Mouse (Mus musculus) midbrain, embryonic 14.5 days (tissue): ENCODE data around the gene Cpsf6. TPM values are rescaled to one million over a fixed set of nuclear protein-coding genes. Genes with fewer than 3 reads are reported as not detected.

Experiments used
- ATAC-seq: fragments of 200-750 bp; cut with Nextera tagmentation; 2 replicates; pipeline ENCODE4 v1.8.0; 2017; ENCODE audit warnings: moderate number of reproducible peaks, moderate library complexity; ENCODE audit not compliant: low FRiP score, low TSS enrichment
- DNase-seq: peaks from one replicate; pipeline ENCODE4 v3.0.0-alpha.2; 2015
- H3K27ac ChIP-seq: fragments of 300-500 bp; sonication (generic); replicated peaks from 2 replicates; pipeline ENCODE4 v1.5.1; 2014; ENCODE audit warnings: mild to moderate bottlenecking, low read depth, low read length, moderate library complexity
- H3K27me3 ChIP-seq: fragments of 300-500 bp; sonication (generic); 2 replicates; pipeline ENCODE4 v1.6.1; 2014; ENCODE audit warnings: low read length, control low read depth, mixed read lengths; ENCODE audit not compliant: control insufficient read depth, insufficient read depth
- H3K36me3 ChIP-seq: fragments of 300-500 bp; sonication (generic); 2 replicates; pipeline ENCODE4 v1.6.1; 2014; ENCODE audit warnings: low read length, control low read depth; ENCODE audit not compliant: control insufficient read depth, insufficient read depth
- H3K4me1 ChIP-seq: fragments of 300-500 bp; sonication (generic); 2 replicates; pipeline ENCODE4 v1.6.1; 2014; ENCODE audit warnings: mild to moderate bottlenecking, antibody characterized with exemption, low read length, control low read depth; ENCODE audit not compliant: control insufficient read depth, insufficient read depth
- H3K4me2 ChIP-seq: fragments of 300-500 bp; sonication (generic); 2 replicates; pipeline ENCODE4 v1.6.1; 2014; ENCODE audit warnings: mild to moderate bottlenecking, low read length, moderate library complexity
- H3K4me3 ChIP-seq: fragments of 300-500 bp; sonication (generic); replicated peaks from 2 replicates; pipeline ENCODE4 v1.5.1; 2014; ENCODE audit warnings: low read depth, low read length
- H3K9ac ChIP-seq: fragments of 300-500 bp; sonication (generic); replicated peaks from 2 replicates; pipeline ENCODE4 v1.6.1; 2014; ENCODE audit warnings: mild to moderate bottlenecking, low read length, moderate library complexity
- H3K9me3 ChIP-seq: fragments of 300-500 bp; sonication (generic); 2 replicates; pipeline ENCODE4 v1.6.1; 2016; ENCODE audit warnings: low read length, control low read depth, mixed read lengths; ENCODE audit not compliant: control insufficient read depth
- WGBS: fragments of 180-500 bp; shearing (Covaris S2); extraction: QIAGEN DNeasy Blood & Tissue Kit; methylation state at CpG from one replicate; pipeline ENCODE4 v1.1.7; 2014; 5-methylcytosine and 5-hydroxymethylcytosine counted together
- polyA plus RNA-seq: library from polyadenylated mRNA; unstranded; fragments of >200 nt; fragmentation: Nextera tagmentation; extraction: Ambion mirVana; gene quantifications from 2 replicates; pipeline ENCODE4 v1.2.1, GENCODE M21; 2014

Gene Cpsf6
- polyA plus RNA-seq, 1 experiment from 2014 or later, result 213 TPM

DNA sequence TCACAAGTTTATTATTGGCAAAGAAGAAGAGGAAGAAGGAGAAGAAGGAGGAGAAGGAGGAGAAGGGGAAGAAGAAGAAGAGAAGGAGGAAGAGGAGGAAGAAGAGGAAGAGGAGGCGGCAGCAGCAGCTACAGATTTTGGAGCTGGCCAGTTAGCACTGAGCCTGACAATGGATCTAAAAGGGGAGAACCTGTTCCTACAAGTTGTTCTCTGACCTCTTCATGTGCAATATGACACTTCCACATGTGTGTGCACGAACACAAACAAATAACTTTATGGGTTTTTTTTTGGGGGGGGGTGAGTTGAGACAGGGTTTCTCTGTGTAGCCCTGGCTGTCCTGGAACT, 5.2 kb upstream of the Cpsf6 start:
- H3K9ac ChIP-seq, result no peak overlapping the region
- no peak overlapping the region for H3K27ac ChIP-seq
- H3K9me3 ChIP-seq, result no peaks in the 10 kb centered on the region
- no peaks in the 10 kb centered on the region for H3K36me3 ChIP-seq
- no peaks in the 10 kb centered on the region for H3K27me3 ChIP-seq
- 87% methylated on average over 2 of the region's 2 CpGs for WGBS
- DNase-seq, result no peak
- H3K4me1 ChIP-seq, result no peaks in the 10 kb centered on the region
- H3K4me2 ChIP-seq, result no peak overlapping the region
- H3K4me3 ChIP-seq, result no peak overlapping the region
- no peak for ATAC-seq

DNA sequence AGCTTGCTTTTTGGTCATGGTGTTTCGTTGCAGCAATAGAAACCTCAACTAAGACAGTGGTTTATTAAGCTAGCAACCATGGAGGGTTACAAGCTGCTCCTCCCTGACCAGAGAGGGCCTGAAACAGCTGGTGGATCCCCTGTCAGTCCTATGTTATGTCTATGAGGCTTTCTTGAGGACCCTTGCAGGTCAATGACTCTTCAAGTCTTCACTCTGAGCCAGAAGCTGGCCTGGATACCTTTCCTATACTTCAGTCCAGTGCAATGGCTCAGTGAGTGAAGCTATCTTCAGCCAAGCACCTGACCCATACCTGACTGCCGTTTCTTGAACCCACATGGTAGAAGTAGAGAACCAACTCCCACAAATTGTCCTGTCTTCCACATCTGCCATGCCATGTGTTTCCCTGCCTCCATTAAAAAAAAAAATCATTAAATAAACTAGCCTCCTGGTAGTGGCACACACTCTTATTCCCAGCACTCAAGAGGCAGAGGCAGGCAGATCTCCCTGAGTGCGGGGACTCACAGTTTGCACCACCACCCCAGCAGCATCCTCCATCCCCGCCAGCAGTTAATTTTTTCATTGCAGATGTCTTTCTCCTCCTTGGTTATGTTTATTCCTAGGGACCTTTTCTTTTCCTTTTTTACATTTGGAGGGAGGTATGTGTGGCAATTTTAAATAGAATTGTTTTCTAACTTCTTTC, 4.7 kb upstream of the Cpsf6 start:
- no peak overlapping the region for H3K4me3 ChIP-seq
- H3K27ac ChIP-seq, result no peak overlapping the region
- no peaks in the 10 kb centered on the region for H3K27me3 ChIP-seq
- H3K4me1 ChIP-seq, result no peaks in the 10 kb centered on the region
- no peaks in the 10 kb centered on the region for H3K36me3 ChIP-seq
- ATAC-seq, result no peak
- DNase-seq, result no peak
- WGBS, result 89% methylated on average over 4 of the region's 4 CpGs
- H3K4me2 ChIP-seq, result no peak overlapping the region
- no peaks in the 10 kb centered on the region for H3K9me3 ChIP-seq
- no peak overlapping the region for H3K9ac ChIP-seq

DNA sequence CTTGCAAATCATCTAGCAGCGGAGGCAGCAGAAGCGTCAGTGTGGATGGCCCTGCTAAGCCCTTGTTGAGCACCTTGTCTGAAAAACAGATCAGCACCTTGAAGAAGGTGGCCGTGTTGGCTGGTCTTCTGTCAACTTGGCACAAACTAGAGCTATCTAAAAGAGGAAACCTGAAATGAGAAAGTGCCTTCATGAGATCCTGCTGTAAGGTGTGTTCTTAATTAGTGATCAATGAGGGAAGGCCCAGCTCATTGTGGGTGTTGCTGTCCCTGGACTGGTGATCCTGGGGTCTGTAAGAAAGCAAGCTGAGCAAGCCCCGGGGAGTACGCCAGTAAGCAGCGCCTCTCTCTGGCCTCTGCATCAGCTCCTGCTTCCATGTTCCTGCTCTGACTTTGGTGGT, 4.1 kb upstream of the Cpsf6 start:
- no peak for ATAC-seq
- H3K36me3 ChIP-seq, result no peaks in the 10 kb centered on the region
- H3K4me1 ChIP-seq, result no peaks in the 10 kb centered on the region
- no peak for DNase-seq
- H3K27ac ChIP-seq, result no peak overlapping the region
- no peak overlapping the region for H3K4me2 ChIP-seq
- H3K9ac ChIP-seq, result no peak overlapping the region
- no peaks in the 10 kb centered on the region for H3K9me3 ChIP-seq
- no peak overlapping the region for H3K4me3 ChIP-seq
- H3K27me3 ChIP-seq, result no peaks in the 10 kb centered on the region
- WGBS, result 76% methylated on average over 6 of the region's 6 CpGs

DNA sequence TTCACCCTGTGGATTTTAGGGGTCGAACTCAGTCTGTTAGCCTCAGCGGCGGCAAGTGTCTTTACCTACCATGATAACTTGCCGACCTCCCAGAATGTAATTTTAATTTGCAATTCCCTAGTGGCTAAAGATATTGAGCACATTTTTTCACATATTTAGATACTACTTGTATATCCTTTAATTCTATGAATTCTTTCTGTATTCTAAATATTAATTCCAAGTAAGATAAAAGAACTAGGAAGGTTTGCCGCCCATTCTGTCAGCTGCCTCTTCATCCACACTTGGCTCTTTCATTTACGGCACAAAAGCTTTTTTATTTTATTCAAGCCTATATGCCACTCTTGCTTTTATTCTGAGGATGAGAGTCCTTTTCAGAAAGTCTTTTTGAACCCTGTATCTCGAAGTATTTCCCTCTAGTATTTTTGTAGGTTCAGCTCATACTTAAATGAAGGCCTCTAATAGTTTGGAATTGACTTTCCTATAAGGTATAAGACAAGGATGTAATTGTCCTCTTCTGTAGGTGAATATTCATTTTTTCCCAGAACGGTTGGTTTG, 3.3 kb upstream of the Cpsf6 start:
- H3K9me3 ChIP-seq, result no peaks in the 10 kb centered on the region
- no peak overlapping the region for H3K9ac ChIP-seq
- no peak overlapping the region for H3K4me3 ChIP-seq
- H3K27ac ChIP-seq, result no peak overlapping the region
- H3K4me1 ChIP-seq, result no peaks in the 10 kb centered on the region
- ATAC-seq, result no peak
- DNase-seq, result no peak
- no peak overlapping the region for H3K4me2 ChIP-seq
- H3K36me3 ChIP-seq, result no peaks in the 10 kb centered on the region
- H3K27me3 ChIP-seq, result no peaks in the 10 kb centered on the region
- WGBS, result 65% methylated on average over 8 of the region's 8 CpGs

DNA sequence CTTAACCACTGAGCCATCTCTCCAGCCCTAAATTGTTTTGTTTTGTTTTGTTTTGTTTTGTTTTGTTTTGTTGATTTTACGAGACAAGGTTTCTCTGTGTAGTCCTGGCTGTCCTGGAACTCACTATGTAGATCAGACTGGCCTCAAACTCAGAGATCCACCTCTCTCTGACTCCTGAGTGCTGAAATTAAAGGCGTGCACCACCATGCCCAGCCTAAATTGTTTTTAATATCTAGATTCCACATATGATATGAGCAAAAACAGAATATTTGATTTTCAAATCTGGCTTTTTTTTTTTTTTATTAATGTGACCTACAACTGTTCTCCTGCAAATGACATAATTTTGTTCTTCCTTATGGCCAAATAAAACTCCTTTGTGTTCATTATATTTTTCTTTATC, 2.3 kb upstream of the Cpsf6 start:
- Histone ChIP-seq H3K4me2 (no peak overlapping the region), H3K9me3 (no peaks in the 10 kb centered on the region), H3K4me3 (no peak overlapping the region), H3K27ac (no peak overlapping the region), H3K27me3 (no peaks in the 10 kb centered on the region), H3K4me1 (no peaks in the 10 kb centered on the region), H3K9ac (no peak overlapping the region), H3K36me3 (no peaks in the 10 kb centered on the region)
- WGBS, result 87% methylated on average over 2 of the region's 2 CpGs
- DNase-seq (no peak), ATAC-seq (no peak)

DNA sequence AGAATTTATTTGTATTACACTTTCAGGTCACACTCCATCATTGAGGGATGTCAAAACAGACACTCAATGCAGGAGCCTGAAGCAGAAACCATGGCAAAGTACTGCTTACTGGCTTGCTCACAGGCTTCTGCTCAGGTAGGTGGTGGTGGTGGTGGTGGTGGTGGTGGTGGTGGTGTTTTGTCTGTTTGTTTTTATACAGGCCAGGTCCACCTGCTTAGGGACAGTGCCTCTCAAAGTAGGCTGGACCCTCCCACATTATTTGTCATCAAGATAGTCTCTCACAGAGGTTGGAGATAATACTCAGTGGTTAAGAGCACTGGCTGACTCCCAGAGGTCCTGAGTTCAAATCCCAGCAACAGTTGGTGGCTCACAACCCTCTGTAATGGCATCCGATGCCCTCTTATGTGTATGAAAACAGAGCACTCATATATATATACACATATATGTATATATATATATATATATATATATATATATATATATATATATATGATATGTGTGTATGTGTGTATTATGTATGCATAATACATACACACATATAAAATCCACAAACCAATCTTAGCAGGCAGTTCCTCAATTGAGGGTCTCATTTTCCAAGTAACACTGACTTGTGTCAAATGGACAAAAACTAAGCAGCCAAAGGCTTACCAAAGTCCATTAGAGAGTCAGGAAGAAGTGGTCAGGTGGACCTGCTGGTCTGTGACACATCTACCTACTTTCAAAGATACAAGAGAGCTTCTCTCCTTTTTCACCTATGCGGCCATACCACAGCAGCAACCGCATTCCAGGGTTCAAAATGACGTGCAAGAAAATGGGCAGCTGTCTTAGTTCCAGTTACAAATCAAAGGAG, 1.1 kb upstream of the Cpsf6 start:
- Histone ChIP-seq H3K4me2 (no peak overlapping the region), H3K4me1 (no peaks in the 10 kb centered on the region), H3K9me3 (no peaks in the 10 kb centered on the region), H3K36me3 (no peaks in the 10 kb centered on the region), H3K27me3 (no peaks in the 10 kb centered on the region), H3K4me3 (no peak overlapping the region), H3K27ac (no peak overlapping the region), H3K9ac (no peak overlapping the region)
- 95% methylated on average over 4 of the region's 4 CpGs for WGBS
- DNase-seq (no peak), ATAC-seq (no peak)

DNA sequence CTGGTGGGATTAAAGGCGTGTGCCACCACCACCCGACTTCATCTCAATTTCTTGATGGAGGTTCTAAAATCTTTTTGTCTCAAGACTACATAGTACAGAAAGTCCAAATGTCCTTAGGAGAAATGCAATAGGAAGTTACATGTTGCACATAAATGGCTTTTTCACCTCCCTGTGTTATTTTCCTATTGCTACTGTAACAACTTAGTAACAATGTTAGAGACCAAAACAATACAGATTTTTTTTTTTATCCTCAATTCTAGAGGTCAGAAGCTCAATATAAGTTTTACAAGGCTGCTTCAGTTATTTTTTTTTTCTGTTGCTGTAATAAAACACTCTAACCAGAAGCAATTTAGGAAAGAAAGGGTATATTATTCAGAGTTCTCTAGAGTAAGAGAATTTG, 374 bp downstream of the Cpsf6 start:
- H3K4me1 ChIP-seq, result peaks cover 8% of the 10 kb centered on the region
- H3K9ac ChIP-seq, result no peak overlapping the region
- no peak for DNase-seq
- H3K27me3 ChIP-seq, result no peaks in the 10 kb centered on the region
- ATAC-seq, result no peak
- no peaks in the 10 kb centered on the region for H3K36me3 ChIP-seq
- H3K4me3 ChIP-seq, result no peak overlapping the region
- H3K9me3 ChIP-seq, result no peaks in the 10 kb centered on the region
- no peak overlapping the region for H3K27ac ChIP-seq
- no peak overlapping the region for H3K4me2 ChIP-seq
- 98% methylated on average over 2 of the region's 2 CpGs for WGBS

DNA sequence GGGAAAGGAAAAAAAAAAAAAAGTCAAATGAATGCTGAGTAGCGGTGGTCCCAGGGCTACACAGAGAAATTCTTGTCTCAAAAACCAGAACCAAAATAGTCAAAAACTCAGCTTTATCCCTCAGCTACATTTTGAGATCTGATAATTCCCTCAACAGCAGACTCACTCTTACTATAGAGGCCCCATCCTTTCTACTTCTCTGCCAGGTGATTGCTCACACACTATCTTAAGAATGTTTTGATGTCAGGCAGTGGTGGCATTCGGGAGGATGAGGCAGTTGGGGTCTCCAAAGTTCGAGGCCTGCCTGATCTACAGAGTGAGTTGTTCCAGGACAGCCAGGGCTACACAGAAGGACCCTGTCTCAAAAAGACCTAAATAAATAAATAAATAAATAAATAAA, 1.2 kb downstream of the Cpsf6 start:
- Histone ChIP-seq H3K9me3 (no peaks in the 10 kb centered on the region), H3K9ac (no peak overlapping the region), H3K4me1 (peaks cover 10% of the 10 kb centered on the region), H3K36me3 (no peaks in the 10 kb centered on the region), H3K27me3 (no peaks in the 10 kb centered on the region), H3K27ac (no peak overlapping the region), H3K4me3 (no peak overlapping the region), H3K4me2 (no peak overlapping the region)
- DNase-seq (no peak), ATAC-seq (no peak)
- WGBS, result 96% methylated on average over 3 of the region's 3 CpGs

DNA sequence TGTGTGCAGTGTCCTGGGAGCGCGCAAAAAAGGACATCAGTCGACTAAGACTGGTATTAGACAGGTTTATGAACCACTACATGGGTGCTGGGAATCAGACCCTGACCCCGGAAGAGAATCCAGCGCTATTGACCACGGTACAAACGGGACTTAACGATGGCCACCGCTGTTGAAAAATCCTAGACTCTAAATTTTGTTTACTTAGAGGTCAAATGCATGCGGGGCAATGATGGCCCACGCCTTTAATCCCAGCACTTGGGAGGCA, 1.6 kb downstream of the Cpsf6 start:
- Histone ChIP-seq H3K4me3 (no peak overlapping the region), H3K27ac (no peak overlapping the region), H3K4me1 (peaks cover 10% of the 10 kb centered on the region), H3K4me2 (no peak overlapping the region), H3K27me3 (no peaks in the 10 kb centered on the region), H3K36me3 (no peaks in the 10 kb centered on the region), H3K9me3 (no peaks in the 10 kb centered on the region), H3K9ac (no peak overlapping the region)
- ATAC-seq, result no peak
- 93% methylated on average over 11 of the region's 11 CpGs for WGBS
- no peak for DNase-seq
